Mouse (Mus musculus): ENCODE data around the gene Aig1.

Aig1 gene

GRCm38 (mm10) chr10:13775411-13775810, 93.4 kb downstream of the Aig1 start:
- no peak for DNase-seq (ENCODE audit: low spot score)

- DNase-seq (ENCODE audit: low spot score) = no peak
These were observed 93.9 kb downstream of the Aig1 start for GRCm38 (mm10) chr10:13774910-13775309.

- no peak for DNase-seq (ENCODE audit: low spot score)
These were observed 98.1 kb downstream of the Aig1 start for GRCm38 (mm10) chr10:13770720-13771119.

- DNase-seq (ENCODE audit: low spot score) = no peak
These were observed 99.0 kb downstream of the Aig1 start for GRCm38 (mm10) chr10:13769789-13770188.

- no peak for DNase-seq (ENCODE audit: low spot score)
These were observed 99.9 kb downstream of the Aig1 start for GRCm38 (mm10) chr10:13768866-13769265.

- DNase-seq (ENCODE audit: low spot score) = no peak
These were observed 101.7 kb downstream of the Aig1 start for GRCm38 (mm10) chr10:13767076-13767475.

- DNase-seq (ENCODE audit: low spot score) = no peak
These were observed 105.6 kb downstream of the Aig1 start for GRCm38 (mm10) chr10:13763151-13763550.

GRCm38 (mm10) chr10:13754712-13755111, 114.1 kb downstream of the Aig1 start:
- DNase-seq (ENCODE audit: low spot score) = no peak

GRCm38 (mm10) chr10:13753777-13754176, 115.0 kb downstream of the Aig1 start:
- DNase-seq (ENCODE audit: low spot score) = no peak

GRCm38 (mm10) chr10:13739494-13740140, 129.2 kb downstream of the Aig1 start:
- no peak for DNase-seq (ENCODE audit: low spot score)

- DNase-seq (ENCODE audit: low spot score) = no peak
These were observed 138.6 kb downstream of the Aig1 start for GRCm38 (mm10) chr10:13730039-13730748.

GRCm38 (mm10) chr10:13727676-13728075, 141.1 kb downstream of the Aig1 start:
- no peak for DNase-seq (ENCODE audit: low spot score)

GRCm38 (mm10) chr10:13726206-13726605, 142.6 kb downstream of the Aig1 start:
- DNase-seq (ENCODE audit: low spot score) = no peak

GRCm38 (mm10) chr10:13725276-13725675, 143.5 kb downstream of the Aig1 start:
- DNase-seq (ENCODE audit: low spot score) = no peak

GRCm38 (mm10) chr10:13716132-13716531, 152.6 kb downstream of the Aig1 start:
- no peak for DNase-seq (ENCODE audit: low spot score)

GRCm38 (mm10) chr10:13715584-13715983, 153.2 kb downstream of the Aig1 start:
- DNase-seq (ENCODE audit: low spot score) = no peak

GRCm38 (mm10) chr10:13714920-13715293, 153.9 kb downstream of the Aig1 start:
- DNase-seq (ENCODE audit: low spot score) = no peak

GRCm38 (mm10) chr10:13714199-13714919, 154.4 kb downstream of the Aig1 start:
- DNase-seq (ENCODE audit: low spot score) = peak; percentile 38

GRCm38 (mm10) chr10:13713711-13714110, 155.1 kb downstream of the Aig1 start:
- DNase-seq (ENCODE audit: low spot score) = no peak

- DNase-seq (ENCODE audit: low spot score) = no peak
These were observed 155.7 kb downstream of the Aig1 start for GRCm38 (mm10) chr10:13713116-13713515.

- no peak for DNase-seq (ENCODE audit: low spot score)
These were observed 157.4 kb downstream of the Aig1 start for GRCm38 (mm10) chr10:13711281-13711829.

- DNase-seq (ENCODE audit: low spot score) = peak; percentile 61
These were observed 163.0 kb downstream of the Aig1 start for GRCm38 (mm10) chr10:13705771-13706170.

- DNase-seq (ENCODE audit: low spot score) = no peak
These were observed 166.1 kb downstream of the Aig1 start for GRCm38 (mm10) chr10:13702688-13703087.
